Mouse (Mus musculus) liver, embryonic 14.5 days (tissue): ENCODE measurements around the gene Zbtb25.

Experiments
- CTCF ChIP-seq: IDR thresholded peaks from 2 replicates; pipeline ENCODE4 v1.5.1; 2016; ENCODE audit warnings: antibody characterized with exemption, low read depth, control low read depth
- EP300 ChIP-seq: IDR thresholded peaks from 2 replicates; pipeline ENCODE4 v1.6.1; 2016; ENCODE audit warnings: antibody characterized with exemption, low read depth

DNA sequence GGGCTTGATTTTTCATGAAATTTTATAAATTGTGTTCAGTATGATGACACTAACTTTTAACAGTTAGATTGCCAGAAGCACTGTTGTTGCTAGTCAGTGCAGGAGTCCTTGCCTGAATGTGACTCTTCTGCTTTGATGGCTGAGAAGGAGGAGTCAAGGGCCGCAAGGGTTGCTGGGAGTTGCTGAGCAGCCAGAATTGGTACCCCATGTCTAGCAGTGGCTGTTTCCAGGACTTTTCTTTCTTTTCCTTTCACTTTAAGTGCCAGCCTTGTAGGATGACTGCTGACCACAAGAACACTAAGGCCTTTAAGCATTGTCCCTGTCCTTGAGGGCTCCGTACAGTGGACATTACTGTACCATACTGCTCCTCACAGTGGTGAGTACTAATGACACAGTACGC lies 8.3 kb upstream of the Zbtb25 start:
- TF ChIP-seq CTCF (no peak), EP300 (no peak)
